Mouse (Mus musculus): ENCODE measurements around the gene Smim8.

Gene Smim8

GRCm38 (mm10) chr4:34720127-34720895, 57.9 kb downstream of the Smim8 start:
- DNase-seq (ENCODE audit: extremely low read depth, low read depth), result no peak

- DNase-seq (ENCODE audit: extremely low read depth, low read depth), result no peak
Observed at GRCm38 (mm10) chr4:34719421-34719820, 58.8 kb downstream of the Smim8 start.
